Mouse (Mus musculus): ENCODE measurements around the gene Cul1. TPM values are rescaled to one million over a fixed set of nuclear protein-coding genes. Genes with fewer than 3 reads are reported as not detected.

Cul1 gene
- 65.2 and 66.4 TPM in 2 replicates for polyA plus RNA-seq (2015; fragmentation: Nextera tagmentation; extraction: Ambion mirVana)

DNA sequence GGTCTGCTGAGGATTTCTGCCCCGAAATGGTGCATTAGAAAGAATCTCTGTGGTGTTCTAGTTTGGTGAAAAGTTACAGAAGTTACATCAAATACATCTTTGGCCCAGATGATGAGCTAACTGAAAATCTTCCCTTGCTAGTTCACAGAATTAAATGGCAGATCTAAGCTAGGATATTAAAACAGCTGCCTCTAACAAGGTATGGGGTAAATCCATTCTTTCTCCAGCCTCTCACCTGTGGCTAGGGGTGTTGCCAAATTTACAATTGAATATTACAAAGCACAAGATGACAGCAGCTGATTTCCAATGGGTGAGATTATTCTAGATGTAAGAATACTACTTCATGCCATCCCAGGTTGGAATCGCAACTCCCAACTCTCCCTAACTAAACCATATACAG, at the start of gene Cul1:
Gene Cul1 (plus strand): TSS at position 301 of the 400 bp plus-strand sequence.
- WGBS = 54% methylated on average over 2 of the region's 2 CpGs
- ATAC-seq = no peak
- H3K27me3 ChIP-seq (replicated peaks; ENCODE audit: control insufficient read depth, insufficient read depth, low read length) = no peaks in the 10 kb centered on the region
- H3K36me3 ChIP-seq (ENCODE audit: control insufficient read depth, insufficient read depth) = no peaks in the 10 kb centered on the region
- H3K9ac ChIP-seq (ENCODE audit: low read depth, low read length) = peak within 1 kb of the TSS; percentile 99
- H3K4me3 ChIP-seq (ENCODE audit: low read depth, low read length) = peak within 1 kb of the TSS; percentile 96
- peak within 1 kb of the TSS; percentile 76 for H3K4me2 ChIP-seq (replicated peaks; ENCODE audit: low read depth)
- H3K9me3 ChIP-seq (ENCODE audit: control insufficient read depth) = no peaks in the 10 kb centered on the region
- TF ChIP-seq CTCF (IDR thresholded peaks at IDR 0.05; ENCODE audit: low read depth) = no peak
- peak within 1 kb of the TSS; percentile 99 for H3K27ac ChIP-seq (ENCODE audit: low read depth, low read length)
- H3K4me1 ChIP-seq (replicated peaks; ENCODE audit: control insufficient read depth, insufficient read depth, low read length) = 0 out of 2 replicates have a peak, but pooled peaks cover 3% of the 10 kb centered on the region

DNA sequence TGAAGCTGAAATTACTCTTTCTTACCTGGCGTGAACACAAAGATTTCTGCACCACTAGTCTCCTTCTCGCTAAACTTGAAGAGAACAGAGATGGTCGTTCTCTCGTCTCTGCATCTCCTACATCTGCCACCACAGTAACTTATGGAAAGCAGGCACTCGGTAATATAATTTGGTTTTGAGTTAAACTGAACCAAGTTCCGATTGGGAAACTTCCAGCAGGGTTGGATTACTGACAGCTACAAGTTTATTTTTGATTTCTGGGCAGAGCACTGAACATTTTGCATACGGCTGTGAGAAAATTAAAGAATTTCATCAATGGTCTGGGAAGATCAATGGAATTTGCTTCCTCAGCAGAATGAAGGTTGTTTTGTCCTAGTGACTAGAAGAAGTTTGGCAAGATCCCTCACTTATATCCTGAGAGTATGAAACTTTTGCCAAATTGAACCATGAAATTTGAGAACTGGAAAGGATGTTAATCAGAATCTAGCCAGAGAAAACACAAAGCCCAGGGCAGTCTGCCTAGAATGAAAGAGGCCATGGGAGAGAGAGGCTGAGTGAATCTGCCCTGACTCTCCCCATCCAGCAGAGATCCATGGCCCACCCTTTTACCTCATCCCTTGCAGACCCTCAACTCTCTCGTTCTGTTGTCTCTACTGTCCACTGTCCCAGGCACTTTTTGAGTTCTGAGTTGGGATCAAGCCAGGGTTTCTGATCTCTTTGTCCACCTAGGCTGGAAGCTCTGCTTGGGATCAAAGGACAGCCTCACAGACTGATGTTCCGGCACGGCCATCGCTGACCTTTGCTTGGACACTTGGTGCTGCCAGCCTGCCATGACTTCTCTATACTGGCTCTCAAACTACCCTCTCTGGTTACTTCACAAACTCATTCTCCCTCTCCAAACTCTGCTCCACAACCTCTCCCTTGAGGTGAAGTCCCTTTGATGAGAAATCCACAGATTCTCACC, 48.5 kb upstream of the Cul1 start:
- no peaks in the 10 kb centered on the region for H3K36me3 ChIP-seq (ENCODE audit: control insufficient read depth, insufficient read depth)
- H3K4me2 ChIP-seq (replicated peaks; ENCODE audit: low read depth) = no peak overlapping the region
- H3K9ac ChIP-seq (ENCODE audit: low read depth, low read length) = no peak overlapping the region
- H3K4me1 ChIP-seq (replicated peaks; ENCODE audit: control insufficient read depth, insufficient read depth, low read length) = no peaks in the 10 kb centered on the region
- no peak overlapping the region for H3K4me3 ChIP-seq (ENCODE audit: low read depth, low read length)
- H3K27ac ChIP-seq (ENCODE audit: low read depth, low read length) = no peak overlapping the region
- 77% methylated on average over 11 of the region's 11 CpGs for WGBS
- no peak for ATAC-seq
- no peak for TF ChIP-seq CTCF (IDR thresholded peaks at IDR 0.05; ENCODE audit: low read depth)
- no peaks in the 10 kb centered on the region for H3K9me3 ChIP-seq (ENCODE audit: control insufficient read depth)
- H3K27me3 ChIP-seq (replicated peaks; ENCODE audit: control insufficient read depth, insufficient read depth, low read length) = no peaks in the 10 kb centered on the region

DNA sequence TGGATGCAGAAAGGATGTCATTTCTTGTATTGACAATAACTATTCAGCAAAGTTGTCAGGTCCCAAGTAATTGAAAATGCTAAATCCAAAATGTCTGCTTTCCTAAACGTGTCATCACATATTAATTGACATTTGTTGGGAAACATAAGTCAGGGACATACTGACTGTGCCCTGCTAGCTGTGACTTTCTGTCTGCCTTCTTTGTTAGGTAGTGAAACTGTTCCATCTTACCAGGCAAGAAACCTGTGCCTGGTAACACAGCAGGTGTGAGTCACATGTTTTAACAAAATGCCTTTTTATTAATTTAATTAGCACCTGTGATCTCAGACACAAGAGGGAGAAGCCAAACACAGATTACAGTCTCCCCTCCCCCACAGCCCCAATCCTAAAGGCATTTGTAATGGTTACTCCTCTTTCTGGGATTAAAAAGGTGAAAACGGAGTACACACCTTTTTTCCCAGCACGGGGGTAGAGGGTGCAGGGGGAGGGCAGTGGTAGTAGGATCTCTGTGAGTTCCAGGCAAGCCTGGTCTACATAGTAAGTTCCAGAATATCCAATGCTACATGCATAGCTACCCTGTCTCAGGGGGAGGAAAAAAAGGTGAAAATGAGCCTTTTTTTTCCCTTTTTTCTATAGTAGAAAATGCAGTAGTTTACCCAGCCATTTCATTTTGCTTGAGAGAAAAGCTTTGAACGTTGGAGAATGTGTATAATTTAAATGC, 40.2 kb upstream of the Cul1 start:
- Histone ChIP-seq H3K4me1 (replicated peaks; ENCODE audit: control insufficient read depth, insufficient read depth, low read length) (no peaks in the 10 kb centered on the region), H3K27ac (ENCODE audit: low read depth, low read length) (no peak overlapping the region), H3K36me3 (ENCODE audit: control insufficient read depth, insufficient read depth) (no peaks in the 10 kb centered on the region), H3K9me3 (ENCODE audit: control insufficient read depth) (no peaks in the 10 kb centered on the region), H3K4me3 (ENCODE audit: low read depth, low read length) (no peak overlapping the region), H3K27me3 (replicated peaks; ENCODE audit: control insufficient read depth, insufficient read depth, low read length) (no peaks in the 10 kb centered on the region), H3K9ac (ENCODE audit: low read depth, low read length) (no peak overlapping the region), H3K4me2 (replicated peaks; ENCODE audit: low read depth) (no peak overlapping the region)
- TF ChIP-seq CTCF (IDR thresholded peaks at IDR 0.05; ENCODE audit: low read depth) = no peak
- 23% methylated on average over 4 of the region's 4 CpGs for WGBS
- no peak for ATAC-seq

DNA sequence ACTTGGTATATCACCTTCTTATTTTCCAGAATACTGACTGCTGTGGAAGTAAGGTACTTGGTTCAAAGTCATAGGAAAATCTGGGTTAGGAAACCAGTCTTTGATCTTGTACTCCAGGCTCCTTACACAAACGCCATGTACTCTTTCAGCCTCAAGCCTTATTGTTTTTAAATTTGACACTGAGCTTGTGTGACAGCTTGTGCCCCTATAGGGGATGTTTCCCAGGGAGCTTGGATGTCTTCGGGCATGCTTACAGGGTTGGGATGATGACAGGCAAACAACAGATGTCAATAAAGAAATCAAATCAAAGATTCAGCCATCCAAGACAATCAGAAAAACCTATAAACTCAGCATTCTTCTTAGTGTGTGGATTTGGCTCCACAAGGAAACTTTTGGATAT, 39.5 kb upstream of the Cul1 start:
- H3K36me3 ChIP-seq (ENCODE audit: control insufficient read depth, insufficient read depth) = no peaks in the 10 kb centered on the region
- no peak overlapping the region for H3K27ac ChIP-seq (ENCODE audit: low read depth, low read length)
- H3K4me3 ChIP-seq (ENCODE audit: low read depth, low read length) = no peak overlapping the region
- no peak for ATAC-seq
- H3K4me2 ChIP-seq (replicated peaks; ENCODE audit: low read depth) = no peak overlapping the region
- no peaks in the 10 kb centered on the region for H3K27me3 ChIP-seq (replicated peaks; ENCODE audit: control insufficient read depth, insufficient read depth, low read length)
- no peak overlapping the region for H3K9ac ChIP-seq (ENCODE audit: low read depth, low read length)
- no peaks in the 10 kb centered on the region for H3K4me1 ChIP-seq (replicated peaks; ENCODE audit: control insufficient read depth, insufficient read depth, low read length)
- no peak for TF ChIP-seq CTCF (IDR thresholded peaks at IDR 0.05; ENCODE audit: low read depth)
- 45% methylated on average over 2 of the region's 2 CpGs for WGBS
- no peaks in the 10 kb centered on the region for H3K9me3 ChIP-seq (ENCODE audit: control insufficient read depth)

DNA sequence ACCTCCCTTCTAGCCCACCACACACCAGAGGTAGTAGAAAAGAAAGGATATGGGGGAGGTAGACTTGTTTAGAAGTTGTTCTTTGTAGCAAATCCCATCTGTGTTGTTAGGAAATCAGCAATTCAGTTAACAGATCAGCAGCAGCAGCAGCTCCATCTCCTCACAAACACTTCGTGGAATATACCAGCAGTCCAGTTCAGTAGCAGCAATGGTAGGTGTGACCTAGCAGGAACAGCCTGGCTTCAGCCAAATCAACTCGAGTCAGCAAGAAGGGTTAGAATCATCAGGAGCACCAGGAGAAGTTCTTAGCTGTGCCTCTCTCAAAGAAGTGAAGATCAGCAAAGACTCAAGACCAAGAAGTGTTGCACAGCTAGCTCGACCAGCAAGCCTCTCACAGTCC, 34.5 kb upstream of the Cul1 start:
- Histone ChIP-seq H3K4me2 (replicated peaks; ENCODE audit: low read depth) (no peak overlapping the region), H3K4me1 (replicated peaks; ENCODE audit: control insufficient read depth, insufficient read depth, low read length) (no peaks in the 10 kb centered on the region), H3K9ac (ENCODE audit: low read depth, low read length) (no peak overlapping the region), H3K27ac (ENCODE audit: low read depth, low read length) (no peak overlapping the region), H3K36me3 (ENCODE audit: control insufficient read depth, insufficient read depth) (no peaks in the 10 kb centered on the region), H3K4me3 (ENCODE audit: low read depth, low read length) (no peak overlapping the region), H3K27me3 (replicated peaks; ENCODE audit: control insufficient read depth, insufficient read depth, low read length) (no peaks in the 10 kb centered on the region), H3K9me3 (ENCODE audit: control insufficient read depth) (no peaks in the 10 kb centered on the region)
- no peak for TF ChIP-seq CTCF (IDR thresholded peaks at IDR 0.05; ENCODE audit: low read depth)
- WGBS = 71% methylated on average over 3 of the region's 3 CpGs
- ATAC-seq = no peak

DNA sequence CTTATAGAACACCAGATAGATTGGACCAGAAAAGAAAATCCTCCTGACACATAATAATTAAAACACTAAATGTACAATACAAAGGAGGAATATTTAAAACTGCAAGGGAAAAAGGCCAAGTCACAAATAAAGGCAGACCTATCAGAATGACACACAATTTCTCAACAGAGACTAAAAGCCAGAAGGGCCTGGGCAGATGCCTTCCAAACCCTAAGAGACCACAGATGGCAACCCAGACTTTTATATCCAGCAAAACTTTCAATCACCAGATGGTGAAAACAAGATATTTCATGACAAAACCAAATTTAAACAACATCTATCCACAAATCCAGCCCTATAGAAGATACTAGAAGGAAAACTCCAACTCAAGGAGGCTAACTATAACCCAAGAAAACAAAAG, 33.0 kb upstream of the Cul1 start:
- Histone ChIP-seq H3K9me3 (ENCODE audit: control insufficient read depth) (no peaks in the 10 kb centered on the region), H3K4me2 (replicated peaks; ENCODE audit: low read depth) (no peak overlapping the region), H3K9ac (ENCODE audit: low read depth, low read length) (no peak overlapping the region), H3K4me1 (replicated peaks; ENCODE audit: control insufficient read depth, insufficient read depth, low read length) (no peaks in the 10 kb centered on the region), H3K4me3 (ENCODE audit: low read depth, low read length) (no peak overlapping the region), H3K36me3 (ENCODE audit: control insufficient read depth, insufficient read depth) (no peaks in the 10 kb centered on the region), H3K27me3 (replicated peaks; ENCODE audit: control insufficient read depth, insufficient read depth, low read length) (no peaks in the 10 kb centered on the region), H3K27ac (ENCODE audit: low read depth, low read length) (no peak overlapping the region)
- no peak for TF ChIP-seq CTCF (IDR thresholded peaks at IDR 0.05; ENCODE audit: low read depth)
- no peak for ATAC-seq

All from intestine, postnatal 0 days (tissue).